Mouse (Mus musculus): Measurements from ENCODE around the gene E2f3.

DNA sequence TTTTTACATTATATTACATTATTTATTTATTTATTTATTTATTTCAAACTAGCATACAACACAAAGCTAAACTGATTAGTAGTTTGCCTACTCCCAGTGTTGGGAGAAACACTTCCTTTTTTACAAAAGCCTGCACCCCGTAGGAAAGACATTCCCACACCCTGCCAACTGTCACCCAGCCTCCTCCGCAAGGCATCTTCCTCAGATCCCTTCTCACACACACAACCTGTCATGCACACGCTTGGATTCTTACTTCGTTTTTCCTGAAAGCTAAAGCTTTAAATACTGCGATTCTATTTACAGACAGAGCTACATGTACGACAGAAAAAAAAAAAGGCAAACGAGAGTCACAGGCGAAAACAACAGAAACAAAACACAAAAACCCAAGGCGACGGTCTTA is 79.1 kb downstream of the E2f3 start:
- TF ChIP-seq POLR2A (IDR thresholded peaks at IDR 0.05; ENCODE audit: low read depth, low read length) (no peak), CTCF (IDR thresholded peaks at IDR 0.05; ENCODE audit: borderline replicate concordance, insufficient read depth, low read length) (no peak)
